Mouse (Mus musculus) cerebral cortex, adult 2 months (tissue): ENCODE measurements around the gene Dennd4a.

ENCODE experiments used
- WGBS: fragments of 180-500 bp; shearing (Covaris S2); methylation state at CpG from one replicate; pipeline ENCODE4 v1.1.7; 2018; 5-methylcytosine and 5-hydroxymethylcytosine counted together

The Dennd4a gene

GRCm38 (mm10) chr9:64926201-64926991 is 115.3 kb downstream of the Dennd4a start:
- WGBS, result 28% methylated on average over 8 of the region's 8 CpGs

GRCm38 (mm10) chr9:64930256-64930655 is 119.1 kb downstream of the Dennd4a start:
- 77% methylated on average over 4 of the region's 4 CpGs for WGBS

GRCm38 (mm10) chr9:64931751-64932610 is 120.8 kb downstream of the Dennd4a start:
- WGBS, result 78% methylated on average over 7 of the region's 7 CpGs

- 57% methylated on average over 15 of the region's 15 CpGs for WGBS
Measured at GRCm38 (mm10) chr9:64934015-64934754, 123.0 kb downstream of the Dennd4a start.

- 7% methylated on average over 6 of the region's 6 CpGs for WGBS
Measured at GRCm38 (mm10) chr9:64936508-64936907, 125.4 kb downstream of the Dennd4a start.

- 64% methylated on average over 5 of the region's 5 CpGs for WGBS
Measured at GRCm38 (mm10) chr9:64937491-64937890, 126.4 kb downstream of the Dennd4a start.

- WGBS, result 70% methylated on average over 5 of the region's 5 CpGs
Measured at GRCm38 (mm10) chr9:64938535-64938934, 127.4 kb downstream of the Dennd4a start.

- WGBS, result 45% methylated on average over 4 of the region's 4 CpGs
Measured at GRCm38 (mm10) chr9:64939281-64939680, 128.1 kb downstream of the Dennd4a start.

- WGBS, result 83% methylated on average over 2 of the region's 2 CpGs
Measured at GRCm38 (mm10) chr9:64939790-64940189, 128.7 kb downstream of the Dennd4a start.

- 89% methylated on average over 11 of the region's 11 CpGs for whole genome bisulfite sequencing
Measured at GRCm38 (mm10) chr9:64940731-64941346, 129.7 kb downstream of the Dennd4a start.

GRCm38 (mm10) chr9:64941650-64942049 is 130.5 kb downstream of the Dennd4a start:
- 93% methylated on average over 4 of the region's 4 CpGs for WGBS

GRCm38 (mm10) chr9:64943997-64944396 is 132.9 kb downstream of the Dennd4a start:
- 60% methylated on average over 11 of the region's 11 CpGs for WGBS

GRCm38 (mm10) chr9:64947483-64948095 is 136.4 kb downstream of the Dennd4a start:
- WGBS, result 86% methylated on average over 9 of the region's 9 CpGs

GRCm38 (mm10) chr9:64951161-64951657 is 140.1 kb downstream of the Dennd4a start, which contains the start of gene Slc24a1:
Slc24a1 (minus strand) TSS chr9:64951607.
- WGBS, result 61% methylated on average over 11 of the region's 11 CpGs

- 29% methylated on average over 5 of the region's 5 CpGs for WGBS
Measured at GRCm38 (mm10) chr9:64952055-64952454, 140.9 kb downstream of the Dennd4a start.

- 80% methylated on average over 7 of the region's 7 CpGs for WGBS
Measured at GRCm38 (mm10) chr9:64953190-64953589, 142.1 kb downstream of the Dennd4a start.

- WGBS, result 14% methylated on average over 12 of the region's 12 CpGs
Measured at GRCm38 (mm10) chr9:64956337-64956736, 145.2 kb downstream of the Dennd4a start.

- 78% methylated on average over 3 of the region's 3 CpGs for WGBS
Measured at GRCm38 (mm10) chr9:64957276-64957675, 146.1 kb downstream of the Dennd4a start.

- 6% methylated on average over 29 of the region's 29 CpGs for WGBS
Measured at GRCm38 (mm10) chr9:64960117-64960977, 149.2 kb downstream of the Dennd4a start, which contains the start of gene Ints14. Ints14 (plus strand) TSS chr9:64960905.

GRCm38 (mm10) chr9:64960978-64961320 is 149.8 kb downstream of the Dennd4a start:
- WGBS, result 0% methylated on average over 17 of the region's 17 CpGs
